Mouse (Mus musculus) splenic B cell, adult 2 months (primary cell): ENCODE data around the gene Tnks1bp1.

ENCODE experiments used
- DNase-seq: peaks from one replicate; pipeline ENCODE4 v3.0.0-alpha.2; 2011; ENCODE audit warnings: low read depth, low spot score
- H3K27me3 ChIP-seq: 2 replicates; pipeline ENCODE4 v1.6.1; 2012; ENCODE audit warnings: mild to moderate bottlenecking, low read length, moderate library complexity, mixed read lengths; ENCODE audit not compliant: control insufficient read depth, poor library complexity, insufficient read depth, severe bottlenecking
- H3K36me3 ChIP-seq: 2 replicates; pipeline ENCODE4 v1.6.1; 2012; ENCODE audit warnings: mild to moderate bottlenecking, low read length, moderate library complexity, mixed read lengths; ENCODE audit not compliant: control insufficient read depth, poor library complexity, insufficient read depth, severe bottlenecking

Gene Tnks1bp1

GRCm38 (mm10) chr2:85093376-85093775 is 45.6 kb downstream of the Tnks1bp1 start:
- Histone ChIP-seq H3K36me3 (no peaks in the 10 kb centered on the region), H3K27me3 (no peaks in the 10 kb centered on the region)
- no peak for DNase-seq

- no peaks in the 10 kb centered on the region for H3K36me3 ChIP-seq
- no peaks in the 10 kb centered on the region for H3K27me3 ChIP-seq
Measured at GRCm38 (mm10) chr2:85095906-85096305, 48.1 kb downstream of the Tnks1bp1 start.

GRCm38 (mm10) chr2:85098014-85098413 is 50.2 kb downstream of the Tnks1bp1 start:
- no peaks in the 10 kb centered on the region for H3K36me3 ChIP-seq
- H3K27me3 ChIP-seq = no peaks in the 10 kb centered on the region
- DNase-seq = no peak

More at GRCm38 (mm10) chr2:85095906-85096305, 48.1 kb downstream of the Tnks1bp1 start:
- DNase-seq = no peak

DNA sequence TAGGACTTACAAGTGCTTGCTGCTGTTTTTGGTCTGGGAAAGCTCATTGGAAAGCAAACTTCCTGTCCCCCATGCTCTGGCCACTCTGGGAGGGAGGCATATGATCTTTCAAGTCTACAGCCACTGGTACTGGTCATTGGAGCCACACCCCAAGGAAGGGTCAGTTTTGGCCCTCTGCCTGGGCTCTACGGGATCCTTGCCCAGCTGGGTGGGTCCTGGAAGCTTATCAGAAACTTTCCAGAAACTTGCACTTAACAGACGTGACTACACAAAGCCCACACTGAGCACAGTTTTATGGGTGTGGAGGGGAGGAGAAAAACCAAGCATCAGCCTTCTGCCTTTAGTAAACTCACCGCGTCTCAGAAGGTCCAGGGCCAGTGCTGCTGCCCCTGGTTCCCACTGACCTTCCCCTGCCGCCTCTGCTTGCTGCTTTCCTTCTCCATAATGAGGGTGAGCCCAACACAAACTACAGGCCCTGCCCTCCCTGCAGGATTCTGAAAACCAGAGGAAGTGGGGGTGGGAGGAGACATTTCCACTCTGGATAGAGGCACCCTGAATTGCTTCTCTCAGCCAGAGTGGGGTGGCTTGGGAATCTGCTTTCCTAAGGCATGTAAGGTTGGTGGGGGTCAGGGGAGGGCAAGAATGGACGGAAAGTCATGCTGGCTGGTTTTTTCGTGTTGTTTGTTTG is 51.1 kb downstream of the Tnks1bp1 start:
- DNase-seq = no peak
- no peaks in the 10 kb centered on the region for H3K27me3 ChIP-seq
- H3K36me3 ChIP-seq = no peaks in the 10 kb centered on the region

DNA sequence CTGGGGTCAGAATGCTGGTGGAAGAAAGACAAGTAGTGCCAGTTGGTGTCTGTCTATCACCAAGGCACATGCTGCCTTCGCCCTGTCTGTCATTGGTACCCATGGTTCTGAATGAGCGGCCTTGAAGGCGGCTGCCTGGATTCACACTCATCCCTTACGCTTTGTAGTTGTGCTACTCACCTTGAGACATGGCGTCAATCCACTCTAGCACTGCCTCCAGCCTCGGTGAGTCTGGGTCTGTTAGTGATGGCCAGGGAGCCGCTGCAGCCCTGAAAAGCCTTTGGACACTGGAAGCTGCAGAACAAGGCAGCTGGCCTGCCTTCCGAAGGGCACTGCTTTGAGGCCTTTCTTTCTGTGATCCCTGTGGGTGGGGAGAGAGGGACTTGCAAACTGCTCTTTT is 55.4 kb downstream of the Tnks1bp1 start:
- H3K27me3 ChIP-seq = no peaks in the 10 kb centered on the region
- no peaks in the 10 kb centered on the region for H3K36me3 ChIP-seq
- DNase-seq = no peak

DNA sequence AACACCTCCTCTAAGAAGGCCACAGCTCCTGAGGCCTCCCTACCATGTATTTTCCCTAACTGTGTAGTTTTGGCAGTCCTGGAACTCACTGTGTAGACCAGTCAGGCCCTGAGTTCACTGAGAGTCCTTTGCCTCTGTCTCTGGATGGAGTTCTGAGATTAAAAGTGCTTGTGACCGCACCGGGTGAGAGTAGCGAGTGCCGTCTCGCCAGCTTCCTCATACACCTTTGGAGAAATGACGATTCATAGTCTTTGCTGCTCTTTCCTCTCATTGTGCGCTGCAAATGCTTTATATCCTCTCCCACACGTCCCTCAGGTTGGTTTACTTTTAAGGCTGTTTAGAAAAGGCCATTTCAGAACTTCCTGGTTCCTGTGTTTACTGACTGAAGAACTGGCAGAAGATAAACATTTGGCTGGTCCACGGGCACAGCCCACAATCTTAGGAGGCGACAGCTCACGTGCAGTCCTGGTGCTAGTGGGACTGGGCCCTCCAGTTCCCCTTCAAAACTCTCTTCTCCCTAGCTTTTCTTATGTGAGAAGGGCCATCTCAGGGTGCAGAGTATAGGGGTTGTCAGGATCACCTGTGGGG is 57.7 kb downstream of the Tnks1bp1 start:
- no peak for DNase-seq
- no peaks in the 10 kb centered on the region for H3K36me3 ChIP-seq
- H3K27me3 ChIP-seq = no peaks in the 10 kb centered on the region

- no peaks in the 10 kb centered on the region for H3K27me3 ChIP-seq
- no peak for DNase-seq
- H3K36me3 ChIP-seq = no peaks in the 10 kb centered on the region
Measured at GRCm38 (mm10) chr2:85106068-85106790, 58.4 kb downstream of the Tnks1bp1 start.

- Histone ChIP-seq H3K27me3 (no peaks in the 10 kb centered on the region), H3K36me3 (no peaks in the 10 kb centered on the region)
- no peak for DNase-seq
Measured at GRCm38 (mm10) chr2:85106941-85107340, 59.1 kb downstream of the Tnks1bp1 start.

DNA sequence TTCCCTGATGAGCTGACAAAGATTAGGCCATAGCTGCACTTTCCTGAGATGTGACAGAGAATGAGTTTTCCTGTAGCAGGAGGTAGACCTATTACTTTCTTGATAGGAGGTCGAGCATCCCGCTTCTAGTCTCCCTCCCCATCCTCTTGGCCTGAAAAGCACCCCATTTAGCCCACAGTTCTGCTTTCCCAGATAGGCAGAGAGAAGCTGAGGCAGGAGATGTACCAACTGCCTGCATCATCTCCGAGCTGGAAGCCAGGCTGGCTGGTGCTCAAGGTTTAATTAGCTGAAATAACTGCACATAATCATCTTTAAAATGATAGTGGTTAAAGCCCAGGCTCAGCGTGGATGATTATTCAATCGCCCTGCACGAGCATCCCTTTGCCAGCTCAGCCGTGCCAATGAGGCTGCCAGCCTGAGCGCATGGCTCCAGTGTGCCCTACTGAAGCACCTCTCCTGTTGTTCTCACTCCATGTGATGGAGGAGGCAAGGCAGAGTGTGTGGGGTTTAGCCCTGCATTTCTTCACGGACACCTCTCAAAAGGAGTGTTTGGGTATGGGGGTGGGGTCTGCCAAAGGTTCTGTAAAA is 62.6 kb downstream of the Tnks1bp1 start:
- H3K27me3 ChIP-seq = no peaks in the 10 kb centered on the region
- DNase-seq = no peak
- no peaks in the 10 kb centered on the region for H3K36me3 ChIP-seq
